Mouse (Mus musculus) heart, embryonic 11.5 days (tissue): ENCODE data around the gene Zdhhc6. TPM values are rescaled to one million over a fixed set of nuclear protein-coding genes. Genes with fewer than 3 reads are reported as not detected.

Experiments
- ATAC-seq: fragments of 200-750 bp; cut with Nextera tagmentation; replicated peaks from 2 replicates; pipeline ENCODE4 v1.8.0; 2017; ENCODE audit warnings: moderate library complexity; ENCODE audit not compliant: insufficient number of reproducible peaks, low FRiP score, low TSS enrichment
- H3K27ac ChIP-seq: fragments of 300-500 bp; sonication (generic); 2 replicates; pipeline ENCODE4 v1.5.1; 2014; ENCODE audit warnings: mild to moderate bottlenecking, low read depth, low read length
- H3K27me3 ChIP-seq: fragments of 300-500 bp; sonication (generic); 2 replicates; pipeline ENCODE4 v1.6.1; 2014; ENCODE audit warnings: mild to moderate bottlenecking, low read length, mixed read lengths; ENCODE audit not compliant: control insufficient read depth, insufficient read depth
- H3K36me3 ChIP-seq: fragments of 300-500 bp; sonication (generic); 2 replicates; pipeline ENCODE4 v1.6.1; 2014; ENCODE audit warnings: mild to moderate bottlenecking, low read length, moderate library complexity, mixed read lengths; ENCODE audit not compliant: control insufficient read depth, insufficient read depth
- H3K4me1 ChIP-seq: fragments of 300-500 bp; sonication (generic); 2 replicates; pipeline ENCODE4 v1.6.1; 2014; ENCODE audit warnings: low read length; ENCODE audit not compliant: control insufficient read depth, insufficient read depth
- H3K4me2 ChIP-seq: fragments of 300-500 bp; sonication (generic); 2 replicates; pipeline ENCODE4 v1.6.1; 2014; ENCODE audit warnings: mild to moderate bottlenecking, moderate library complexity
- H3K4me3 ChIP-seq: fragments of 300-500 bp; sonication (generic); 2 replicates; pipeline ENCODE4 v1.5.1; 2014; ENCODE audit warnings: low read depth, low read length
- H3K9ac ChIP-seq: fragments of 300-500 bp; sonication (generic); 2 replicates; pipeline ENCODE4 v1.6.1; 2014; ENCODE audit warnings: mild to moderate bottlenecking, low read depth, low read length, moderate library complexity
- H3K9me3 ChIP-seq: fragments of 300-500 bp; sonication (generic); replicated peaks from 2 replicates; pipeline ENCODE4 v1.6.1; 2016; ENCODE audit warnings: low read length; ENCODE audit not compliant: control insufficient read depth
- WGBS: fragments of 180-500 bp; shearing (Covaris S2); extraction: QIAGEN DNeasy Blood & Tissue Kit; methylation state at CpG from one replicate; pipeline ENCODE4 v1.1.7; 2014; ENCODE audit not compliant: insufficient replicate concordance; 5-methylcytosine and 5-hydroxymethylcytosine counted together
- polyA plus RNA-seq: library from polyadenylated mRNA; unstranded; fragments of >200 nt; fragmentation: Nextera tagmentation; extraction: Ambion mirVana; gene quantifications from 2 replicates; pipeline ENCODE4 v1.2.1, GENCODE M21; 2014

Gene Zdhhc6
- polyA plus RNA-seq, 1 experiment from 2014 or later: 76.1 TPM

- Histone ChIP-seq H3K9me3 (no peaks in the 10 kb centered on the region), H3K4me2 (no peak overlapping the region), H3K27me3 (no peaks in the 10 kb centered on the region), H3K36me3 (peaks cover 4% of the 10 kb centered on the region), H3K27ac (no peak overlapping the region), H3K4me3 (no peak overlapping the region), H3K9ac (no peak overlapping the region), H3K4me1 (no peaks in the 10 kb centered on the region)
- WGBS: 71% methylated on average over 4 of the region's 4 CpGs
- ATAC-seq: no peak
Observed at GRCm38 (mm10) chr19:55284093-55284492, 31.7 kb downstream of the Zdhhc6 start.

GRCm38 (mm10) chr19:55276770-55277169 is 39.1 kb downstream of the Zdhhc6 start:
- Histone ChIP-seq H3K36me3 (peaks cover 4% of the 10 kb centered on the region), H3K27ac (no peak overlapping the region), H3K9me3 (no peaks in the 10 kb centered on the region), H3K9ac (no peak overlapping the region), H3K27me3 (no peaks in the 10 kb centered on the region), H3K4me2 (no peak overlapping the region), H3K4me1 (no peaks in the 10 kb centered on the region), H3K4me3 (no peak overlapping the region)
- 83% methylated on average over 3 of the region's 3 CpGs for WGBS
- no peak for ATAC-seq

DNA sequence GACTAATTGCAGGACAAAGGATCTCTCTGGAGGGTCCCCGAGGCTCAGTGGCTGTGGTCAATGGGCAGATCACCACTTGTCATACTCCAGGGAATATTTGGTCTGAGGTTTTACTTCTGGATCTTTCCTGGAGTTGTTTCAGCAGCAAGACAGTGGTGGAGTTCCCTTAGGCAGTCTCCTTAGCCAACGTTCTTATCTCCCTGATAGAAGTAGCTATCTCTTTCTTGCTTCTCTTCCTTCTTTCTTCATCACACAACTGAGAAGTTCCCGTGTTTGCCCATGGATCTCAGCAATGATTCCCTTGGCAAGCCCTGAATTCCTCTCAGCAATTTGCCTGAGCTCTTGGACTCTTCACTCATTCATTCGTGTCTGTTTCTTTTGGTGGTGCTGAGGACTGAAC is 39.7 kb downstream of the Zdhhc6 start:
- Histone ChIP-seq H3K9me3 (no peaks in the 10 kb centered on the region), H3K36me3 (peaks cover 4% of the 10 kb centered on the region), H3K27me3 (no peaks in the 10 kb centered on the region), H3K27ac (no peak overlapping the region), H3K4me2 (no peak overlapping the region), H3K9ac (no peak overlapping the region), H3K4me1 (no peaks in the 10 kb centered on the region), H3K4me3 (no peak overlapping the region)
- 70% methylated on average over 4 of the region's 4 CpGs for WGBS
- ATAC-seq: no peak

GRCm38 (mm10) chr19:55273340-55273739 is 42.5 kb downstream of the Zdhhc6 start:
- no peak overlapping the region for H3K4me3 ChIP-seq

DNA sequence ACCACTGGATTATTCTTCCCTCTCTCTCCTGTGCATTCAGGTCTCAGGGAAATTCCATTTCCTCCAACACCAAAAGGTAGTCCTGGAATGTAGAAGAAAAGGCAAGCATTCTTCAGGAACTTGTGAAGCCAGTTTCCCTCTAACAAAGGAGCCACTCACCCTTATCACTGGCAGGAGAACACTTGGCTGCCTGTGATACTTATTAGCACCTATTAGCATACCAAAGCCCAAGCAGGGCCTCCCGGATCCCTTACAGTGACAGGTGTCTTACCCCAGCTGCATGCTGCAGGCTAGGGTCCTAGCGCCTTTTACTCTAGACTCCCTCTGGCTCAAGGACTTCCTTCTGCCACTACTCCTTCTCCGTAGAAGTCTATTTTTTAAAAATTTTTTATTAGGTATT is 44.4 kb downstream of the Zdhhc6 start:
- ATAC-seq: no peak
- WGBS: 38% methylated on average over 3 of the region's 3 CpGs

More at GRCm38 (mm10) chr19:55273340-55273739, 42.5 kb downstream of the Zdhhc6 start:
- Histone ChIP-seq H3K27me3 (no peaks in the 10 kb centered on the region), H3K36me3 (no peaks in the 10 kb centered on the region), H3K4me2 (no peak overlapping the region), H3K4me1 (no peaks in the 10 kb centered on the region), H3K9me3 (no peaks in the 10 kb centered on the region), H3K9ac (no peak overlapping the region), H3K27ac (no peak overlapping the region)
- 47% methylated on average over 6 of the region's 6 CpGs for WGBS
- ATAC-seq: no peak

GRCm38 (mm10) chr19:55269051-55269450 is 46.8 kb downstream of the Zdhhc6 start:
- H3K4me1 ChIP-seq: 0 out of 2 replicates have a peak, but pooled peaks cover 2% of the 10 kb centered on the region
- no peaks in the 10 kb centered on the region for H3K9me3 ChIP-seq
- H3K27me3 ChIP-seq: no peaks in the 10 kb centered on the region
- WGBS: 73% methylated on average over 5 of the region's 5 CpGs
- H3K36me3 ChIP-seq: no peaks in the 10 kb centered on the region
- no peak for ATAC-seq
- no peak overlapping the region for H3K9ac ChIP-seq
- H3K4me2 ChIP-seq: no peak overlapping the region
- H3K4me3 ChIP-seq: no peak overlapping the region
- H3K27ac ChIP-seq: no peak overlapping the region

More for the DNA sequence above, 44.4 kb downstream of the Zdhhc6 start:
- Histone ChIP-seq H3K9me3 (no peaks in the 10 kb centered on the region), H3K36me3 (no peaks in the 10 kb centered on the region), H3K9ac (no peak overlapping the region), H3K27ac (no peak overlapping the region), H3K27me3 (no peaks in the 10 kb centered on the region), H3K4me1 (0 out of 2 replicates have a peak, but pooled peaks cover 2% of the 10 kb centered on the region), H3K4me2 (no peak overlapping the region), H3K4me3 (no peak overlapping the region)

DNA sequence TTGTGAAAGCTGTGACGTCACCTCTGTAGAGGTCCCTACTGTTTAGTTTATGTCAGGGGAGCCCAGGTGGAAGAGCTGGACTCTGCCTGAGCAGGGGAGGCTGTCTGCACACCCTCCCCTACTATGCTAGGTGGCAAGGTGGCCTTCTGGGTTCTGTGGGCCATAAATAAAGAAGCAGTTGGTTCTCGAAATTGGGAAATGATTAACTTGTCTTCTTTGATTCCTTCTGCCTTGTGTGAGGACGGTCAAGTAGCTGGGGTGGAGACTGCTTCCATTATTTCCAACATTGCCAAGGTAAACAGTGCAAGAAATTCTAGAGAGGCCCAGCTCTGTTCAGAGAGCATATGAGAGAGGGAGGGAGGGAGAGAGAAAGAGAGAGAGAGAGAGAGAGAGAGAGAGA is 47.7 kb downstream of the Zdhhc6 start:
- Histone ChIP-seq H3K36me3 (no peaks in the 10 kb centered on the region), H3K4me3 (no peak overlapping the region), H3K4me2 (no peak overlapping the region), H3K27ac (no peak overlapping the region), H3K27me3 (no peaks in the 10 kb centered on the region), H3K4me1 (0 out of 2 replicates have a peak, but pooled peaks cover 2% of the 10 kb centered on the region), H3K9me3 (no peaks in the 10 kb centered on the region), H3K9ac (no peak overlapping the region)
- no peak for ATAC-seq
- 59% methylated on average over 3 of the region's 3 CpGs for WGBS

DNA sequence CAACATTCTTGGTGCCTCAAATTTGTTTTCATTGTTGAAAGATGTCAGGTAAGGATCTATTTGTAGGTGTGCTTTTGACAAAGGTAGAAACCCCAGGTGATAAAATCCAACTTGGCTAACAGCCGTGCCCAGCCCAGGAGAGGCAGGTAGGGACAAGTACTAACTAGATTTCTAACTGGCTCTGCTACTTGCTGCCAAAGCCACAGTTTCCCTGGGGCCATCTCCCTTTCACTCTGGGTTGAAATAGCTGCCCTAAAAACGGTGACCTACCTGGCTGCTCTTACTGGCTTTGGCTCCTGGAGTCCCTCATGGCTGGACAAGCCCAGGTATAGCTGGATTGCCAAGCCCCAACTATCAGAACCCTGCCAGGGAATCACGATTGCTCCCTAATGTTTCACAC is 49.0 kb downstream of the Zdhhc6 start:
- H3K4me1 ChIP-seq: 0 out of 2 replicates have a peak, but pooled peaks cover 2% of the 10 kb centered on the region
- no peak overlapping the region for H3K9ac ChIP-seq
- H3K27ac ChIP-seq: no peak overlapping the region
- no peak overlapping the region for H3K4me2 ChIP-seq
- no peaks in the 10 kb centered on the region for H3K36me3 ChIP-seq
- H3K9me3 ChIP-seq: no peaks in the 10 kb centered on the region
- H3K4me3 ChIP-seq: no peak overlapping the region
- no peak for ATAC-seq
- 83% methylated on average over 3 of the region's 3 CpGs for WGBS
- no peaks in the 10 kb centered on the region for H3K27me3 ChIP-seq

GRCm38 (mm10) chr19:55265269-55265668 is 50.6 kb downstream of the Zdhhc6 start:
- Histone ChIP-seq H3K4me2 (no peak overlapping the region), H3K9me3 (no peaks in the 10 kb centered on the region), H3K27me3 (no peaks in the 10 kb centered on the region), H3K4me3 (no peak overlapping the region), H3K4me1 (peaks cover 2% of the 10 kb centered on the region; the same call in 1 of the 2 replicates), H3K27ac (no peak overlapping the region), H3K9ac (no peak overlapping the region), H3K36me3 (no peaks in the 10 kb centered on the region)
- ATAC-seq: no peak
- 62% methylated on average over 3 of the region's 3 CpGs for WGBS
